Mouse (Mus musculus) cerebellum, adult 9-11 months (tissue): Measurements from ENCODE around the gene Zfp300.

Source experiments
- DNase-seq: peaks from one replicate; pipeline ENCODE4 v3.0.0; 2022

Gene Zfp300

DNA sequence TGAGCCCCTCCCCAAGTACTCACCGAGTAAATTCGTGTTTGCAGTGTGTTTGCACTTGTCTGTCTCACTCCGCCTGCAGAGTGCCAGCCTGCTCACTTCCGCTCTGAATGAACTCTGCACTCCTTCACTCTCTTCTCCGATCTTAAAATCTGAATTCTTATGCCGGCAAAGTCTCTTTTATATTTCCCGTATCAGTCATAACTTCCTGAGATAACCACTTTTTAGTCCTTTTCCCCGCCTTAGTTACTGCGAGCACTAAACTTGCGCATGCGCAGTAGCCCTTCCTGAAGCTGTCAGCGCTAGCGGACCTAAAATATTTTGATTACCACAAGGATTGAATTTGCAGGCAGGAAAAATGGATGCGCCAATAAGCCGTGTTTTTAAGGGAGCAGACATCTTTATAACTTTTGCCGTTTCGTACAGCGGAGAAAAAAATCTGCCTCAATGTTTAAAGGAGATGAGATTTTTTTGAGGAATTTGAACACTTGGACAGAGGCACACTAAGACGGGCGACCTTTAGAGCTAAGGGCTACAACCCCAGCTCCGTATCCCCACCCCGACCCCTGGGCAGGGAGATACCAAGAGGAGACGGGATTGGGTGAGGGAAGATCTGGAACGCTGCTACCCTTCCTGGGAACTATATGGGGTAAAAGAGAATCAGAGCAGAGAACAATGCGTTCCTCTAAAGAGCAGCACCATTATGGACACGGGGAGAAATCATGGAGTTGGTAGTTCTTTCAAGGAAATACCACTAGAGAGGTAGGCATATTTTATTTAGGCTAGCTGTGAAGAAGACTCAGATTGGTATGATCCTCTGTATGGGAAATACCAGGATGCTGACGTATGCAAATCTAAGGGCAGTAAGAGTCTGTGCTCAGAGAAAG is at the start of gene Zfp300:
TSS of gene Zfp300 (minus strand) at position 545 of the 884 bp plus-strand sequence.
- DNase-seq, result peak; percentile 80

DNA sequence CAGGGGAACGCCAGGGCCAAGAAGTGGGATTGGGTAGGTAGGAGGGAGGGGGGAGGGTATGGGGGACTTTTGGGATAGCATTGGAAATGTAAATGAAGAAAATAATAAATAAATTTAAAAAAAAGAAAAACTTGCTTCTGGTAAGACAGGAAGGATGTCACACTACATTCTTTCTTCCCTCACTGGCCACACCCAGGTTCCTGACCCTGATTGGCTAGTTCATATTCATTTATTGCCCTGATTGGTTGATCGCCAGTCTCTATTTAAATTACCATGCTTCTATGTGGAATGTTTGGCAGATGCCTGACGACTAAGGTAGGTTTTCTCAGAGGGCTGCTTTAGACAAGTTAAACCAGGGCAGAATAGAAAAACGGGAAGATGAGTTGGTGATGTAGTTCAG is 26.2 kb upstream of the Zfp300 start, which contains the start of gene Ssxa1:
TSS of gene Ssxa1 (plus strand) at position 301 of the 400 bp plus-strand sequence.
- no peak for DNase-seq

DNA sequence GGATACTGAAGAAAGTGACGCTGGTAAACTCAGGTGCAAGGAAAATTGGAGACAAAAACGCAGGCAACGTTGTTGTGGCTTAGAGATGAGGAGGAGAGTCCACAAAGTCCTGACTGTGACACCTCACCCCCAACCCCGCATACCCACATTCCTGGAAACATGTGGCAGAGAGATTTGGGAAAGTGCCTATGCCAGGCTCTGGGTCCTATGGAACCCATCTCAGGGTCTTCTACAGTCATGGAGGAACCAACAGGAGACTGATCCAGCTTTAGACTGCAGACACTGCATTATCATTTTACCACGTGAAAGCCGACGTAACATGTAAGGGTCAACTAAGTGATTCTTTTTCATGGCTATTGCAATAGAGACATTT is 526 bp upstream of the Zfp300 start:
- DNase-seq, result no peak

DNA sequence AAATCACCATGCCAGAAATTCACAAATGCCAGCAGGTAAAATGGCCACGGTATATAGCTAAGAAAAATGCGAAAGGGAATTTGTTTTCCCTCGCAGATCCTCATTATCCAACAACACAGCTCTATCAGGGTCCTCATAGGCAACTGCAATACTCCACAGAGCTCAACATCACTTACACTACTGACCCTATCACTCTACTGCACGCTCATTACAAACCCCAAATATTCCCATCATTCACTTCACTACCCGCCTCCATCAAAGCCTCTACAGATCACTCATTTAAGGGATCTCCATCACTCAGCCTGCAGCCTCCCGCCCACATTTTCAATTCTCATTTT is 713 bp downstream of the Zfp300 start:
- DNase-seq, result no peak

DNA sequence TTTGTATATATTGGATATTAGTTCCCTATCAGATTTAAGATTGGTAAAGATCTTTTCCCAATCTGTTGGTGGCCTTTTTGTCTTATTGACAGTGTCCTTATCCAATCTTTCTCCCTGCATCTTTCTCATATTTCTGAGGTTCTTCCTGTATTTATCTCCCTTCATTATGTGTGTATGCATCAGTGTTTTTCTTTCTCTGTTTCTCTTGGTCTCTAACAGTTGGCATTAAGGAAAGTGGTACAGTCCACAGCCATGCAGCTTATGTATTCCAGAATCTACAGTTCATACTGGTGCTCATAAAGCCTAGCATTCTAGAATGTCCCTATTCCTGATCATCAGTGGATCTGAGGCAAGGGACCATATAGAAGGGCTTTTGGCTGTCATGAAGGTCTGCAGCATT is 21.2 kb downstream of the Zfp300 start, which contains the start of gene Spaca5:
TSS of gene Spaca5 (plus strand) at position 301 of the 400 bp plus-strand sequence.
- no peak for DNase-seq

DNA sequence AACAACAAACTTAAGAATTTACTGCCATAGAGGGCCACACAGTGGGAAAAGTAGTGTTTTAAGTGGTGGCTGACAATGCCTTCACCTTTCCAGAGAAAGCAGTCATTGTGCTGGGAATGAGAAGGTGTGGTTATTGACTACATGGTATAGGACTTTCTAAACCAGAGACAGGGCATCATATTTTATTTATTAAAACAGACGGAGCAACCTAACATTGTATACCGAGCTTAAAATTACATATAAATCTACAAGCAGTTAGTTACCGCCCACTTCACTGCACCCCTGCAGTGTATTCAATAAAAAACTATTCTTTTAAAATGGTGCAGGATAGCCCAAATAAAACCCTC is 26.8 kb downstream of the Zfp300 start:
- no peak for DNase-seq

DNA sequence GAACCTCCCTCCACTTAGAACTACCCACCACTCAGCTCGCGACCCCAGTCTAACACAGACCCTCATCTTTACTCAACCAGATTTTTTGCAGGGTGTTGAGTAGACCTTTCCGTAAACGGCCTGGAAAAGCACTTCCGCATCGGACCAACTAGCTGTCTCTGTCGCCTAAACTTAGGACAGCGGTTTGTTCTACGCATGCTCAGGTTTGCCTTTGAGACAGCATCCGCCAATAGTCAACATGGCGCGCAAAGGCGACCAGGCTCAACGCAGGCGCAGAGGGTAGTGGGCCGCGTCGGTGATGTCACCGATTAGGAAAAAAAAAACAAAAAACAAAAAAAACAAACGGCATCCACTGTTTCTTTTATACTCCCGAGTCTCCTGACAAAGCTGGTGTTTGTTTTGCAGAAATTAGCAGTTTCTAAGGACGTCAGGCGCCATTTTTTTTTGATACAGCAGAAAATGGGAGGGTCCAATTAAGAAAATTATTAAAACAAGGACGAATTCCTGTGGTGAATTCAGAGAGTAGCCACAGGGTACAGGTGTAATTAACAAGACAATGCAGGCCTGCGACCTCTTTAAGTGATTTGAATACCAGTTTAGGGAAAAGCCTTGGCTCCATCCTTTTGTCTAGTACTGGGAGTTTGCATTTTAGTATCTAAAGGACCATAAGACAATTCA is 27.3 kb downstream of the Zfp300 start, which contains the start of gene Zfp182:
TSS of gene Zfp182 (minus strand) at position 451 of the 678 bp plus-strand sequence.
- peak; percentile 81 for DNase-seq

DNA sequence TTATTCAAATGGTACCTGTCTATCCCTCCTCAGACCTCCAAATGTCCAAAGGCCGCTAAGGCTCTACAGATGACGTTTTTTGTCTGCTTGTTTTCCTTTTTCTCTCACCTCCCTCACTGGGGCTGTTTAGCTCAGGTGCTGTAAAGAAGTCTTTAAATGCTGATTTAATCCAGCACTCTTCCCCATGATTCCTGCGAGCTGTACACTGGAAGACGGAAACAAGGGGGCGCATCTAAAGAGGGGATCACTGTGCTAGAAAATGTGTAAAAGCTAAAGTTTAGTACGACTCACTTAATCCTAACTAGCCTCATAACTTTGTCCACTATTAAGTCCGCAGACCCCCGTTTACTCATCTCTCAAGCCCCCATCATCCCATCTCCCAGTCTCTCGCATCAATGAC is 27.9 kb downstream of the Zfp300 start:
- no peak for DNase-seq
